Mouse (Mus musculus) kidney, postnatal 0 days (tissue): ENCODE results near the gene Nudt5. TPM values are rescaled to one million over a fixed set of nuclear protein-coding genes. Genes with fewer than 3 reads are reported as not detected.

Experiments used
- ATAC-seq: fragments of 200-750 bp; cut with Nextera tagmentation; replicated peaks from 2 replicates; pipeline ENCODE4 v1.8.0; 2017; ENCODE audit warnings: low read depth, moderate number of reproducible peaks, moderate TSS enrichment, moderate library complexity; ENCODE audit not compliant: low FRiP score
- DNase-seq: peaks from one replicate; pipeline ENCODE4 v3.0.0-alpha.2; 2016; ENCODE audit warnings: low spot score
- H3K27ac ChIP-seq: fragments of 300-500 bp; sonication (generic); 2 replicates; pipeline ENCODE4 v1.5.1; 2014; ENCODE audit warnings: mild to moderate bottlenecking
- H3K27me3 ChIP-seq: fragments of 300-500 bp; sonication (generic); 2 replicates; pipeline ENCODE4 v1.6.1; 2014; ENCODE audit warnings: low read length, mixed read lengths; ENCODE audit not compliant: insufficient read depth
- H3K36me3 ChIP-seq: fragments of 300-500 bp; sonication (generic); 2 replicates; pipeline ENCODE4 v1.6.1; 2014; ENCODE audit warnings: low read length, mixed read lengths; ENCODE audit not compliant: insufficient read depth
- H3K4me1 ChIP-seq: fragments of 300-500 bp; sonication (generic); replicated peaks from 2 replicates; pipeline ENCODE4 v1.6.1; 2014; ENCODE audit warnings: antibody characterized with exemption, low read length, mixed read lengths; ENCODE audit not compliant: insufficient read depth
- H3K4me2 ChIP-seq: fragments of 300-500 bp; sonication (generic); 2 replicates; pipeline ENCODE4 v1.6.1; 2014; ENCODE audit warnings: mild to moderate bottlenecking, low read length, moderate library complexity, mixed read lengths
- H3K4me3 ChIP-seq: fragments of 300-500 bp; sonication (generic); replicated peaks from 2 replicates; pipeline ENCODE4 v1.5.1; 2014; ENCODE audit warnings: low read depth, low read length
- H3K9ac ChIP-seq: fragments of 300-500 bp; sonication (generic); 2 replicates; pipeline ENCODE4 v1.6.1; 2014; ENCODE audit warnings: low read depth, low read length
- H3K9me3 ChIP-seq: fragments of 300-500 bp; sonication (generic); replicated peaks from 2 replicates; pipeline ENCODE4 v1.6.1; 2016; ENCODE audit warnings: low read length, inconsistent platforms, mixed read lengths
- CTCF ChIP-seq: IDR thresholded peaks from 2 replicates; pipeline ENCODE4 v1.5.1; 2016; ENCODE audit warnings: antibody characterized with exemption, low read depth, mild to moderate bottlenecking, moderate library complexity
- WGBS: fragments of 180-500 bp; shearing (Covaris S2); extraction: QIAGEN DNeasy Blood & Tissue Kit; methylation state at CpG from one replicate; pipeline ENCODE4 v1.1.7; 2014; 5-methylcytosine and 5-hydroxymethylcytosine counted together
- polyA plus RNA-seq: library from polyadenylated mRNA; unstranded; fragments of >200 nt; fragmentation: Nextera tagmentation; extraction: Ambion mirVana; gene quantifications from 2 replicates; pipeline ENCODE4 v1.2.1, GENCODE M21; 2015

The Nudt5 gene
- polyA plus RNA-seq, 1 experiment from 2014 or later = 40.8 TPM

- no peaks in the 10 kb centered on the region for H3K4me1 ChIP-seq
- DNase-seq = peak; percentile 47
- ATAC-seq = no peak
- peaks cover 40% of the 10 kb centered on the region; the same call in 1 of the 2 replicates for H3K36me3 ChIP-seq
- no peak overlapping the region for H3K4me2 ChIP-seq
- no peaks in the 10 kb centered on the region for H3K9me3 ChIP-seq
- no peak overlapping the region for H3K9ac ChIP-seq
- no peaks in the 10 kb centered on the region for H3K27me3 ChIP-seq
- H3K27ac ChIP-seq = no peak overlapping the region
- H3K4me3 ChIP-seq = no peak overlapping the region
- WGBS = 28% methylated on average over 1 of the region's 1 CpGs
- peak; percentile 61 for TF ChIP-seq CTCF
Measured at GRCm38 (mm10) chr2:5824213-5824612, 20.6 kb upstream of the Nudt5 start.

- WGBS = 75% methylated on average over 5 of the region's 5 CpGs
- peaks cover 37% of the 10 kb centered on the region; the same call in 1 of the 2 replicates for H3K36me3 ChIP-seq
- no peaks in the 10 kb centered on the region for H3K4me1 ChIP-seq
- ATAC-seq (no peak), DNase-seq (no peak)
- no peaks in the 10 kb centered on the region for H3K9me3 ChIP-seq
- no peaks in the 10 kb centered on the region for H3K27me3 ChIP-seq
- H3K27ac ChIP-seq = no peak overlapping the region
- no peak overlapping the region for H3K9ac ChIP-seq
- H3K4me3 ChIP-seq = no peak overlapping the region
- TF ChIP-seq CTCF = no peak
- no peak overlapping the region for H3K4me2 ChIP-seq
Measured at GRCm38 (mm10) chr2:5824685-5825084, 20.1 kb upstream of the Nudt5 start.

GRCm38 (mm10) chr2:5825265-5825913 is 19.4 kb upstream of the Nudt5 start:
- Histone ChIP-seq H3K27me3 (no peaks in the 10 kb centered on the region), H3K4me2 (no peak overlapping the region), H3K9ac (no peak overlapping the region), H3K36me3 (peaks cover 33% of the 10 kb centered on the region; the same call in 1 of the 2 replicates), H3K4me3 (no peak overlapping the region), H3K9me3 (no peaks in the 10 kb centered on the region), H3K27ac (no peak overlapping the region), H3K4me1 (no peaks in the 10 kb centered on the region)
- ATAC-seq (no peak), DNase-seq (no peak)
- no peak for TF ChIP-seq CTCF
- 87% methylated on average over 5 of the region's 5 CpGs for WGBS

GRCm38 (mm10) chr2:5840815-5841214 is 4.0 kb upstream of the Nudt5 start:
- no peaks in the 10 kb centered on the region for H3K27me3 ChIP-seq
- no peak for TF ChIP-seq CTCF
- H3K36me3 ChIP-seq = peaks cover 42% of the 10 kb centered on the region

GRCm38 (mm10) chr2:5844181-5844872 is 492 bp upstream of the Nudt5 start:
- peak overlapping the region; percentile 70 for H3K9ac ChIP-seq
- no peaks in the 10 kb centered on the region for H3K9me3 ChIP-seq
- DNase-seq (no peak), ATAC-seq (peak; percentile 34)
- H3K27ac ChIP-seq = peak overlapping the region; percentile 93
- H3K27me3 ChIP-seq = no peaks in the 10 kb centered on the region
- H3K4me2 ChIP-seq = peak overlapping the region; percentile 57
- TF ChIP-seq CTCF = no peak
- H3K4me1 ChIP-seq = no peaks in the 10 kb centered on the region
- peak overlapping the region; percentile 70 for H3K4me3 ChIP-seq
- peaks cover 18% of the 10 kb centered on the region for H3K36me3 ChIP-seq
- WGBS = 4% methylated on average over 23 of the region's 23 CpGs

More at GRCm38 (mm10) chr2:5840815-5841214, 4.0 kb upstream of the Nudt5 start:
- H3K9ac ChIP-seq = no peak overlapping the region
- no peak overlapping the region for H3K4me3 ChIP-seq
- DNase-seq (no peak), ATAC-seq (no peak)
- no peaks in the 10 kb centered on the region for H3K9me3 ChIP-seq
- 91% methylated on average over 11 of the region's 11 CpGs for WGBS
- H3K27ac ChIP-seq = no peak overlapping the region
- H3K4me2 ChIP-seq = no peak overlapping the region
- no peaks in the 10 kb centered on the region for H3K4me1 ChIP-seq

- DNase-seq (peak; percentile 33), ATAC-seq (no peak)
- 14% methylated on average over 4 of the region's 4 CpGs for WGBS
- H3K9me3 ChIP-seq = no peaks in the 10 kb centered on the region
- H3K4me1 ChIP-seq = no peaks in the 10 kb centered on the region
- H3K4me2 ChIP-seq = peak overlapping the region; percentile 57
- H3K27me3 ChIP-seq = no peaks in the 10 kb centered on the region
- peak overlapping the region; percentile 70 for H3K4me3 ChIP-seq
- H3K9ac ChIP-seq = peak overlapping the region; percentile 70
- no peak overlapping the region for H3K27ac ChIP-seq
- peaks cover 6% of the 10 kb centered on the region; the same call in 1 of the 2 replicates for H3K36me3 ChIP-seq
- no peak for TF ChIP-seq CTCF
Measured at GRCm38 (mm10) chr2:5845826-5846225, 1.0 kb downstream of the Nudt5 start.
